Mouse (Mus musculus) gastrocnemius, adult 2 months (tissue): ENCODE measurements at regions not wholly inside any gene's neighbourhood (a gene's known extent, or its start where the extent isn't known, plus 50 kb on each side); places are given as distances from the start of the nearest gene placed in this dataset.
"Not testable (repeated sequence)": the region's sequence is repeated elsewhere in the genome, so short reads cannot be mapped to it uniquely, and the experiment has no call there.

Experiments used
- DNase-seq: peaks from one replicate; pipeline ENCODE4 v3.0.0; 2022
- H3K27ac ChIP-seq: fragments of 200-600 bp; 2 replicates; pipeline ENCODE4 v1.8.1; 2022; ENCODE audit warnings: mild to moderate bottlenecking
- H3K4me3 ChIP-seq: fragments of 200-600 bp; 2 replicates; pipeline ENCODE4 v1.8.1; 2022; ENCODE audit warnings: mild to moderate bottlenecking, moderate library complexity
- CTCF ChIP-seq: fragments of 200-600 bp; IDR thresholded peaks from 2 replicates; pipeline ENCODE4 v1.8.1; 2022; ENCODE audit warnings: antibody characterized with exemption, mild to moderate bottlenecking, moderate library complexity
- intact Hi-C: fragments of 180-260 bp; cut with DNase I; formaldehyde crosslinking; loops from one replicate; pipeline ENCODE4 v1.15.1; 2025

GRCm38 (mm10) chr11:13605152-13605697 is 993.9 kb upstream of the Pom121l12 start:
- intact Hi-C loops, result no loop called here
- no peak for DNase-seq
- no peak for TF ChIP-seq CTCF
- Histone ChIP-seq H3K27ac (no peak overlapping the region), H3K4me3 (no peak overlapping the region)

DNA sequence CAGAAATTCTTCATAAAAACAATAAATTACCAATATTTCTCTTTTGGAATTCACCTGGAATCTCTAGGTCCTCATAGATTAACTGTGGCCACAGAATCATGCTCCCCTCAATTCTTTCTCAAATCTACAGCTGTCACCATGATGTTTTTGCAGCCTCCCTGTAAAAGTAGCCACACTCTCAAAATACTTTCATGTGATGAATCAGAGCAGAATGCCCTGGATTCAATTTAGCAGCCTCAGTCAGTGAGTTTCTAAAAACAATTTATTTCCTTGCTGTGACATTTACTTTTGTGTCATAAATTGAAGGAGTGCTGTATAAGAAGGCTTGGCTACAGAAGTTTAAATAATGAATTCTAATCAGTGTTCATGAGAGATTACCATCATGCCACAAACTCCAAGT is 1014.4 kb upstream of the Pom121l12 start:
- H3K4me3 ChIP-seq, result no peak overlapping the region
- intact Hi-C loops, result no loop called here
- no peak overlapping the region for H3K27ac ChIP-seq
- TF ChIP-seq CTCF, result no peak
- DNase-seq, result no peak

DNA sequence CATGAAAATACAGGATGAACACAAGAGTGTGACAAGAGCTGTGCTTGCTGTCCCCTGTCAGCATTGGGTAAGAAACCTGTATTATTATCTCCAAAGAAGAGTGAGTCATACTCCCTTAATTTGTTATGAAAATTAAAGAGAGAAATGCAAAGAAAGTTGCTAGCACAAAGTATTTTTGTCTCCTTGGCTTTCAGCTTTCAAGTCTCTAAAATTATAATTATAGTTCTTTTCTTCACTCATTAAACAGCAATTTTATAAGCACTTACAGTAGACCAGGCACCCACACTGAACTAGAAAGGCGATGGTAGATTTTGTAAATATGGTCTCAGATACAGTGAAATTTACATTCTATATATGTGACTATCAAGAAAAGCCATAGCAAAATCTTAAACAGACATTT is 1043.8 kb upstream of the Pom121l12 start:
- H3K27ac ChIP-seq, result no peak overlapping the region
- no peak for DNase-seq
- TF ChIP-seq CTCF, result no peak
- intact Hi-C loops, result no loop called here
- H3K4me3 ChIP-seq, result no peak overlapping the region

DNA sequence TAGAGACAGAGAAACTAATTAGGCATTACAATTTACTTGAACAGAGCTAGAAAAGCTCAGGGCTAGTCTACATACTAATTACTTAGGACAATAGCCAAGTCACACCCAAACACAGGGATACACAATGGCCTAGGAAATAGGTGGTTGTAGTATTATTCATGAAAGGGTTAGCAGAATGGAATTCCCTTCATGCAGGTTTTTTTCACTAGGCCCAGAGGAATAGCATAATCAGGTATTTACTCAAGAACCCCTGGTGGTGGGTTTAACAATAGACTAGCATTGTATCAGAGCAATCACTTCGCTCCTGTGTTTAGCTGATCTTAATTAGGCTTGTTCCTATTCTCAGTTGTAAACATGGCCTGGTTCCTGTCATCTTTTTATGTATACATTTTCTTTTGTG is 1054.9 kb upstream of the Cobl start:
- DNase-seq, H3K27ac ChIP-seq, H3K4me3 ChIP-seq: not testable (repeated sequence)
- intact Hi-C loops, result loop anchor here (10.0 kb wide), 1 partner anchor 165 kb away; no protein-coding TSS in a partner anchor

- H3K4me3 ChIP-seq, H3K27ac ChIP-seq, DNase-seq: not testable (repeated sequence)
- intact Hi-C loops, result loop anchor here (10.0 kb wide), 1 partner anchor 174 kb away; no protein-coding TSS in a partner anchor
These were observed 1046.2 kb upstream of the Cobl start for GRCm38 (mm10) chr11:13510914-13511313.

DNA sequence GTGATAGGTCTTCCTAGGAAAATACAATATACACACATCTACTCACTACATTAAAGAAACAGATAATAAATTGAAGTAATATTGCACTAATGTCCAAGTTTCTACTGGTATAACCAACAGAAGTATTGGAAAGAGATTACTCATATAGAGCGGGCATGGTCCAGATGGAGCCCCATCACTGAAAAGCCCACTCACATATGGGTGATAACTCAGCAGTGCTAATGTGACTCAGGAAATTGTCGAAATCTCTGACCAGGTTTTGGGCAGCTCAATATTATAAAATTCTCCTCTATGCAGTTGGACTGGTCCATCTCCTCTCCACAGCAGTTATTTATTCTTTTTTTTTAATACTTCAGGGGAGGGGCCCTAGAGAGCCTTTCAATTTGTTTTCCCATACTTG is 1021.2 kb upstream of the Cobl start:
- DNase-seq, result no peak
- Histone ChIP-seq H3K27ac (no peak overlapping the region), H3K4me3 (no peak overlapping the region)
- no peak for TF ChIP-seq CTCF
- intact Hi-C loops, result no loop called here

GRCm38 (mm10) chr11:13451516-13451915 is 986.8 kb upstream of the Cobl start:
- H3K27ac ChIP-seq, intact Hi-C loops, DNase-seq, H3K4me3 ChIP-seq: not testable (repeated sequence)

GRCm38 (mm10) chr11:13436433-13436832 is 971.7 kb upstream of the Cobl start:
- H3K4me3 ChIP-seq, result no peak overlapping the region
- no peak overlapping the region for H3K27ac ChIP-seq
- DNase-seq, result no peak
- intact Hi-C loops, result no loop called here
- no peak for TF ChIP-seq CTCF

GRCm38 (mm10) chr11:13417881-13418280 is 953.1 kb upstream of the Cobl start:
- intact Hi-C loops, DNase-seq, H3K4me3 ChIP-seq, H3K27ac ChIP-seq: not testable (repeated sequence)
